Mouse (Mus musculus) stomach, embryonic 14.5 days (tissue): Measurements from ENCODE around the gene Mical3. TPM values are rescaled to one million over a fixed set of nuclear protein-coding genes. Genes with fewer than 3 reads are reported as not detected.
"Not testable (repeated sequence)": the region's sequence is repeated elsewhere in the genome, so short reads cannot be mapped to it uniquely, and the experiment has no call there.

Experiments
- ATAC-seq: fragments of 200-750 bp; cut with Nextera tagmentation; 2 replicates; pipeline ENCODE4 v1.8.0; 2017; ENCODE audit warnings: low read depth, moderate TSS enrichment; ENCODE audit not compliant: insufficient number of reproducible peaks, insufficient read depth, low FRiP score
- H3K27ac ChIP-seq: fragments of 300-500 bp; sonication (generic); 2 replicates; pipeline ENCODE4 v1.5.1; 2014; ENCODE audit warnings: mild to moderate bottlenecking, low read length, moderate library complexity, mixed read lengths
- H3K27me3 ChIP-seq: fragments of 300-500 bp; sonication (generic); 2 replicates; pipeline ENCODE4 v1.6.1; 2014; ENCODE audit warnings: low read length, control low read depth, mixed read lengths; ENCODE audit not compliant: control insufficient read depth, insufficient read depth
- H3K36me3 ChIP-seq: fragments of 300-500 bp; sonication (generic); 2 replicates; pipeline ENCODE4 v1.6.1; 2014; ENCODE audit warnings: mild to moderate bottlenecking, control low read depth, low read length, moderate library complexity, mixed read lengths; ENCODE audit not compliant: control insufficient read depth, insufficient read depth
- H3K4me1 ChIP-seq: fragments of 300-500 bp; sonication (generic); 2 replicates; pipeline ENCODE4 v1.6.1; 2014; ENCODE audit warnings: low read length, control low read depth, mixed read lengths; ENCODE audit not compliant: control insufficient read depth, insufficient read depth
- H3K4me2 ChIP-seq: fragments of 300-500 bp; sonication (generic); replicated peaks from 2 replicates; pipeline ENCODE4 v1.6.1; 2014; ENCODE audit warnings: low read depth, low read length, control low read depth
- H3K4me3 ChIP-seq: fragments of 300-500 bp; sonication (generic); 2 replicates; pipeline ENCODE4 v1.5.1; 2014; ENCODE audit warnings: low read depth, low read length, control low read depth
- H3K9ac ChIP-seq: fragments of 300-500 bp; sonication (generic); replicated peaks from 2 replicates; pipeline ENCODE4 v1.6.1; 2014; ENCODE audit warnings: low read depth, mild to moderate bottlenecking, control low read depth, low read length, moderate library complexity, mixed read lengths
- H3K9me3 ChIP-seq: fragments of 300-500 bp; sonication (generic); 2 replicates; pipeline ENCODE4 v1.6.1; 2016; ENCODE audit warnings: low read depth, low read length, control low read depth; ENCODE audit not compliant: control insufficient read depth
- WGBS: fragments of 180-500 bp; shearing (Covaris S2); extraction: QIAGEN DNeasy Blood & Tissue Kit; methylation state at CpG from one replicate; pipeline ENCODE4 v1.1.7; 2014; 5-methylcytosine and 5-hydroxymethylcytosine counted together
- polyA plus RNA-seq: library from polyadenylated mRNA; unstranded; fragments of >200 nt; fragmentation: Nextera tagmentation; extraction: Ambion mirVana; gene quantifications from 2 replicates; pipeline ENCODE4 v1.2.1, GENCODE M21; 2014

Mical3 gene
- polyA plus RNA-seq, 1 experiment from 2014 or later, result 24.8 TPM

- H3K4me1 ChIP-seq, result peaks cover 4% of the 10 kb centered on the region; the same call in 1 of the 2 replicates
- H3K9me3 ChIP-seq, result no peaks in the 10 kb centered on the region
- no peak overlapping the region for H3K4me3 ChIP-seq
- H3K4me2 ChIP-seq, result no peak overlapping the region
- H3K36me3 ChIP-seq, result no peaks in the 10 kb centered on the region
- no peaks in the 10 kb centered on the region for H3K27me3 ChIP-seq
- no peak overlapping the region for H3K27ac ChIP-seq
- 81% methylated on average over 8 of the region's 8 CpGs for WGBS
- no peak overlapping the region for H3K9ac ChIP-seq
- no peak for ATAC-seq
These were observed 217.0 kb downstream of the Mical3 start for GRCm38 (mm10) chr6:120913783-120914182.

GRCm38 (mm10) chr6:120912931-120913330, 217.9 kb downstream of the Mical3 start:
- Histone ChIP-seq H3K9me3 (no peaks in the 10 kb centered on the region), H3K9ac (no peak overlapping the region), H3K36me3 (no peaks in the 10 kb centered on the region), H3K27ac (no peak overlapping the region), H3K4me2 (no peak overlapping the region), H3K4me3 (no peak overlapping the region), H3K4me1 (peaks cover 4% of the 10 kb centered on the region; the same call in 1 of the 2 replicates), H3K27me3 (no peaks in the 10 kb centered on the region)
- ATAC-seq, result no peak
- WGBS, result 36% methylated on average over 2 of the region's 2 CpGs

- H3K9ac ChIP-seq, result no peak overlapping the region
- ATAC-seq, result no peak
- H3K4me2 ChIP-seq, result no peak overlapping the region
- no peaks in the 10 kb centered on the region for H3K9me3 ChIP-seq
- no peak overlapping the region for H3K27ac ChIP-seq
- peaks cover 4% of the 10 kb centered on the region; the same call in 1 of the 2 replicates for H3K4me1 ChIP-seq
- 71% methylated on average over 13 of the region's 13 CpGs for WGBS
- no peaks in the 10 kb centered on the region for H3K27me3 ChIP-seq
- no peaks in the 10 kb centered on the region for H3K36me3 ChIP-seq
- H3K4me3 ChIP-seq, result no peak overlapping the region
These were observed 219.4 kb downstream of the Mical3 start for GRCm38 (mm10) chr6:120911213-120912007.

GRCm38 (mm10) chr6:120909501-120909900, 221.3 kb downstream of the Mical3 start:
- ATAC-seq, result no peak
- Histone ChIP-seq H3K27ac (no peak overlapping the region), H3K4me2 (no peak overlapping the region), H3K4me1 (peaks cover 4% of the 10 kb centered on the region; the same call in 1 of the 2 replicates), H3K36me3 (no peaks in the 10 kb centered on the region), H3K27me3 (no peaks in the 10 kb centered on the region), H3K9me3 (no peaks in the 10 kb centered on the region), H3K4me3 (no peak overlapping the region), H3K9ac (no peak overlapping the region)
- 86% methylated on average over 3 of the region's 3 CpGs for WGBS

GRCm38 (mm10) chr6:120907876-120908597, 222.8 kb downstream of the Mical3 start:
- H3K27me3 ChIP-seq, ATAC-seq, H3K4me2 ChIP-seq, H3K4me1 ChIP-seq, H3K27ac ChIP-seq, H3K9ac ChIP-seq, H3K4me3 ChIP-seq, H3K9me3 ChIP-seq, H3K36me3 ChIP-seq: not testable (repeated sequence)
- WGBS, result 85% methylated on average over 9 of the region's 10 CpGs

GRCm38 (mm10) chr6:120906521-120906920, 224.3 kb downstream of the Mical3 start:
- 91% methylated on average over 6 of the region's 6 CpGs for WGBS
- no peak overlapping the region for H3K4me3 ChIP-seq
- H3K9ac ChIP-seq, result no peak overlapping the region
- ATAC-seq, result no peak
- peaks cover 4% of the 10 kb centered on the region; the same call in 1 of the 2 replicates for H3K4me1 ChIP-seq
- no peaks in the 10 kb centered on the region for H3K9me3 ChIP-seq
- H3K27ac ChIP-seq, result no peak overlapping the region
- no peaks in the 10 kb centered on the region for H3K27me3 ChIP-seq
- H3K36me3 ChIP-seq, result no peaks in the 10 kb centered on the region
- H3K4me2 ChIP-seq, result no peak overlapping the region

GRCm38 (mm10) chr6:120905111-120905510, 225.7 kb downstream of the Mical3 start:
- H3K4me3 ChIP-seq, result no peak overlapping the region
- H3K27ac ChIP-seq, result no peak overlapping the region
- H3K4me2 ChIP-seq, result no peak overlapping the region
- H3K9me3 ChIP-seq, result no peaks in the 10 kb centered on the region
- WGBS, result 85% methylated on average over 5 of the region's 5 CpGs
- no peaks in the 10 kb centered on the region for H3K36me3 ChIP-seq
- no peak for ATAC-seq
- H3K27me3 ChIP-seq, result no peaks in the 10 kb centered on the region
- H3K9ac ChIP-seq, result no peak overlapping the region
- H3K4me1 ChIP-seq, result no peaks in the 10 kb centered on the region

- no peak overlapping the region for H3K4me2 ChIP-seq
- H3K4me3 ChIP-seq, result no peak overlapping the region
- no peaks in the 10 kb centered on the region for H3K9me3 ChIP-seq
- no peaks in the 10 kb centered on the region for H3K36me3 ChIP-seq
- no peak overlapping the region for H3K9ac ChIP-seq
- H3K27ac ChIP-seq, result no peak overlapping the region
- no peaks in the 10 kb centered on the region for H3K4me1 ChIP-seq
- ATAC-seq, result no peak
- H3K27me3 ChIP-seq, result no peaks in the 10 kb centered on the region
- 80% methylated on average over 11 of the region's 11 CpGs for WGBS
These were observed 226.8 kb downstream of the Mical3 start for GRCm38 (mm10) chr6:120903961-120904360.
